Mouse (Mus musculus) forebrain, embryonic 16.5 days (tissue): ENCODE measurements around the gene Gas2l2. TPM values are rescaled to one million over a fixed set of nuclear protein-coding genes. Genes with fewer than 3 reads are reported as not detected.

Experiments
- ATAC-seq: fragments of 200-750 bp; cut with Nextera tagmentation; 2 replicates; pipeline ENCODE4 v1.8.0; 2017; ENCODE audit warnings: mild to moderate bottlenecking, moderate library complexity
- H3K27ac ChIP-seq: fragments of 300-500 bp; sonication (generic); 2 replicates; pipeline ENCODE4 v1.5.1; 2014; ENCODE audit warnings: low read length, control low read depth
- H3K27me3 ChIP-seq: fragments of 300-500 bp; sonication (generic); replicated peaks from 2 replicates; pipeline ENCODE4 v1.6.1; 2014; ENCODE audit warnings: low read length; ENCODE audit not compliant: control insufficient read depth, insufficient read depth
- H3K36me3 ChIP-seq: fragments of 300-500 bp; sonication (generic); 2 replicates; pipeline ENCODE4 v1.6.1; 2014; ENCODE audit not compliant: control insufficient read depth, insufficient read depth
- H3K4me1 ChIP-seq: fragments of 300-500 bp; sonication (generic); replicated peaks from 2 replicates; pipeline ENCODE4 v1.6.1; 2014; ENCODE audit warnings: low read length; ENCODE audit not compliant: control insufficient read depth, insufficient read depth
- H3K4me2 ChIP-seq: fragments of 300-500 bp; sonication (generic); 2 replicates; pipeline ENCODE4 v1.6.1; 2014; ENCODE audit warnings: mild to moderate bottlenecking, low read length, control low read depth
- H3K4me3 ChIP-seq: fragments of 300-500 bp; sonication (generic); replicated peaks from 2 replicates; pipeline ENCODE4 v1.5.1; 2014; ENCODE audit warnings: mild to moderate bottlenecking, low read length, control low read depth
- H3K9ac ChIP-seq: fragments of 300-500 bp; sonication (generic); replicated peaks from 2 replicates; pipeline ENCODE4 v1.6.1; 2014; ENCODE audit warnings: low read depth, low read length, control low read depth
- H3K9me3 ChIP-seq: fragments of 300-500 bp; sonication (generic); 2 replicates; pipeline ENCODE4 v1.6.1; 2016; ENCODE audit warnings: low read length; ENCODE audit not compliant: control insufficient read depth
- WGBS: fragments of 180-500 bp; shearing (Covaris S2); extraction: QIAGEN DNeasy Blood & Tissue Kit; methylation state at CpG from one replicate; pipeline ENCODE4 v1.1.7; 2014; 5-methylcytosine and 5-hydroxymethylcytosine counted together
- polyA plus RNA-seq: library from polyadenylated mRNA; unstranded; fragments of >200 nt; fragmentation: Nextera tagmentation; extraction: Ambion mirVana; gene quantifications from 2 replicates; pipeline ENCODE4 v1.2.1, GENCODE M21; 2015

Gas2l2 gene
- polyA plus RNA-seq, 1 experiment from 2014 or later, result 0.81 TPM

GRCm38 (mm10) chr11:83437377-83437776 lies 8.1 kb upstream of the Gas2l2 start, which contains the start of gene 1700020L24Rik:
TSS of gene 1700020L24Rik (plus strand) at chr11:83437677.
- Histone ChIP-seq H3K9ac (no peak within 1 kb of the TSS), H3K4me1 (0 out of 2 replicates have a peak, but pooled peaks cover 2% of the 10 kb centered on the region), H3K4me2 (no peak within 1 kb of the TSS), H3K27me3 (peaks cover 13% of the 10 kb centered on the region), H3K9me3 (no peaks in the 10 kb centered on the region), H3K36me3 (no peaks in the 10 kb centered on the region), H3K27ac (no peak within 1 kb of the TSS), H3K4me3 (no peak within 1 kb of the TSS)
- ATAC-seq, result no peak
- WGBS, result 90% methylated on average over 1 of the region's 1 CpGs

GRCm38 (mm10) chr11:83432533-83432932 lies 3.3 kb upstream of the Gas2l2 start:
- Histone ChIP-seq H3K4me2 (no peak overlapping the region), H3K27ac (no peak overlapping the region), H3K4me3 (no peak overlapping the region), H3K27me3 (0 out of 2 replicates have a peak, but pooled peaks cover 5% of the 10 kb centered on the region), H3K9ac (no peak overlapping the region), H3K36me3 (no peaks in the 10 kb centered on the region), H3K9me3 (no peaks in the 10 kb centered on the region), H3K4me1 (no peaks in the 10 kb centered on the region)
- ATAC-seq, result no peak
- WGBS, result 80% methylated on average over 2 of the region's 2 CpGs

DNA sequence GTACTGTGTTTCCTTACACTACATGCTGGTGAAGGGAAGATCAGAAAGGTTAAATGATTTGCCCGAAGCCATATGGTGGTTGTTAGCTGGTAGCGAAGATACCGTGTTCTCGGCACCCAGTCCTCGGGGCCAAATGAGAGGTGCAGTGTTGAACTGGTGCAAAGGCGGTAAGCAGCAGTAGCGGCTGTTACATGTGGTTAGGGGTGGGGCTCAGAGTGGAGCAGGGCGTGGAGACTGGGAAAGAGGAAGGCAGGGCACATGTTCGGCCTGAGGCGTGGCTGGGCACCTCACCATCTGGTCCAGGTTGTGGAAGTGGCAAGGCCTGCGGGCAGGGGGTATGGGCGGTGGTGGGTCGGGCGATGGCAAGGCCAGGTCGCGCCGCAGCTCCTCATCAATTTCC lies 2.3 kb downstream of the Gas2l2 start:
- WGBS, result 54% methylated on average over 17 of the region's 17 CpGs
- H3K4me2 ChIP-seq, result peak overlapping the region; percentile 17; the same call in 1 of the 2 replicates

DNA sequence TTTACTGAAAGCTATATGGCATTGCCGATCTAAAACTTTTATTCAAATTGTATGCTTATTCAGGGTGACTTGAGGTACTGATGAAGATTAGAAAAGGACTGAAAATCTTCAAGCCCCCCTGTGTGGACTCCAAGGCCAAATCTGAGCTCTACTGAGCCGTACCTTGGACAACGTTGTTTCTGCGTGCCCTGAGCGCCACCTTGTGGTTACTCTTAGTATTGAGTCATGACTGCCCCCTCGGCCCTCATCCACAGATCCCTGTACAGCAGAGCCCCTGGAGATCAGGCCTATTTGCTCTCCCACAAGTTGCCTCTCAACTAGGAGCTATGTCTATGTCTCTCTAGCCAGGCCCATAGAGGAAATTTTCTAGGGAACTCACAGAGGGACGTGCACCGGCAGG lies 4.6 kb downstream of the Gas2l2 start:
- Histone ChIP-seq H3K9ac (no peak overlapping the region), H3K27ac (no peak overlapping the region), H3K4me2 (no peak overlapping the region), H3K4me1 (no peaks in the 10 kb centered on the region), H3K36me3 (no peaks in the 10 kb centered on the region), H3K27me3 (peaks cover 8% of the 10 kb centered on the region), H3K4me3 (no peak overlapping the region), H3K9me3 (no peaks in the 10 kb centered on the region)
- ATAC-seq, result peak; percentile 81
- 4% methylated on average over 8 of the region's 8 CpGs for WGBS

More for the DNA sequence above, 2.3 kb downstream of the Gas2l2 start:
- Histone ChIP-seq H3K27me3 (0 out of 2 replicates have a peak, but pooled peaks cover 5% of the 10 kb centered on the region), H3K4me1 (no peaks in the 10 kb centered on the region), H3K36me3 (no peaks in the 10 kb centered on the region), H3K27ac (no peak overlapping the region), H3K9me3 (no peaks in the 10 kb centered on the region), H3K9ac (no peak overlapping the region), H3K4me3 (no peak overlapping the region)
- no peak for ATAC-seq

GRCm38 (mm10) chr11:83421305-83421704 lies 8.0 kb downstream of the Gas2l2 start:
- no peak for ATAC-seq
- Histone ChIP-seq H3K4me1 (peaks cover 15% of the 10 kb centered on the region), H3K9ac (no peak overlapping the region), H3K27me3 (peaks cover 14% of the 10 kb centered on the region), H3K36me3 (no peaks in the 10 kb centered on the region), H3K9me3 (no peaks in the 10 kb centered on the region), H3K4me3 (no peak overlapping the region), H3K27ac (no peak overlapping the region), H3K4me2 (no peak overlapping the region)
- WGBS, result 4% methylated on average over 9 of the region's 9 CpGs

DNA sequence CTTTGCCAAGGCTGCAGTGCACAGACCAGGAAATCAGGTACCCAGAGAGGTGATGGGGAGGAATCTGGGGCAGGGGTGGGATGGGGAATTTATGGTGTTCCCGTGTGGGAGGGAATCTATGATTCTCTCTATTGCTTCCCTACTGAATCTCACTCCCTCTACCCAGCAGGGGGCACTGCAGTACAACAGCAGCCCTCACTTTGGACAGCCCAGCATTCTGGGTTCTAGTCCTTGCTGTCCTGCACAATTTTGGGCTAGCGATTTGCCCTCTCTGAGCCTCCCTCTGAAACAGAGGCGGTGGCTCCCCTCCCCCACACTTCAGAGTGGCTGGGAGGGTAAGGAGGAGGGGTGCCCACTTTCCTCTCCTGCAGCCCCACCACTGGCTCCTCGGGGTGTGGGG lies 8.9 kb downstream of the Gas2l2 start:
- H3K4me2 ChIP-seq, result no peak overlapping the region
- 45% methylated on average over 4 of the region's 4 CpGs for WGBS
- H3K4me3 ChIP-seq, result no peak overlapping the region
- no peaks in the 10 kb centered on the region for H3K36me3 ChIP-seq
- H3K9ac ChIP-seq, result no peak overlapping the region
- no peak for ATAC-seq
- no peaks in the 10 kb centered on the region for H3K9me3 ChIP-seq
- H3K4me1 ChIP-seq, result peaks cover 15% of the 10 kb centered on the region
- no peak overlapping the region for H3K27ac ChIP-seq
- H3K27me3 ChIP-seq, result peaks cover 14% of the 10 kb centered on the region

GRCm38 (mm10) chr11:83418566-83418965 lies 10.7 kb downstream of the Gas2l2 start:
- peak; percentile 78 for ATAC-seq
- no peaks in the 10 kb centered on the region for H3K36me3 ChIP-seq
- peak overlapping the region; percentile 30 for H3K4me3 ChIP-seq
- no peaks in the 10 kb centered on the region for H3K9me3 ChIP-seq
- H3K27ac ChIP-seq, result no peak overlapping the region
- 6% methylated on average over 38 of the region's 38 CpGs for WGBS
- peaks cover 14% of the 10 kb centered on the region for H3K27me3 ChIP-seq
- peak overlapping the region; percentile 33 for H3K9ac ChIP-seq
- H3K4me1 ChIP-seq, result peaks cover 15% of the 10 kb centered on the region
- H3K4me2 ChIP-seq, result peak overlapping the region; percentile 53

- peaks cover 14% of the 10 kb centered on the region for H3K27me3 ChIP-seq
Measured at GRCm38 (mm10) chr11:83417708-83418107, 11.5 kb downstream of the Gas2l2 start.

DNA sequence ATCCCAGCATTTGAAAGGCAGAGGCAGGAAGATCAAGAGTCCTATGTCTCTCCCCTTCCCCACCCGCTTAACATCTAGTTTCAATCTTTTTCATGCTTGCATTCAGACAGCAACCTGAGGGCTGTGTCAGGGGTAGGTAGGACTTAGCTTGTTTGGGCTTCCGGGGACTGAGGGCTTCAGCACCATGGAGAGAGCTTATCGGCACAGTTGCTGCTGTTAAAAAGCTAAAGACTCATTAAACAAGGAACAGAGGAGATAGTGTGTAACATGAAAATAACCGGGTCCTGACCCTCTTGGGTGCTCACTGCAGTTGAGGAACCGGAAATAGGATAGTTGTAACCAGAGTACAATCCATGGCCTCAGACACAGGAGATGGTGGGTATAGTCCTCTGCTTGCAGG lies 12.2 kb downstream of the Gas2l2 start:
- Histone ChIP-seq H3K4me2 (no peak overlapping the region), H3K4me1 (peaks cover 15% of the 10 kb centered on the region), H3K9me3 (no peaks in the 10 kb centered on the region), H3K9ac (no peak overlapping the region), H3K4me3 (no peak overlapping the region), H3K36me3 (no peaks in the 10 kb centered on the region), H3K27me3 (peaks cover 14% of the 10 kb centered on the region), H3K27ac (no peak overlapping the region)
- ATAC-seq, result no peak
- WGBS, result 9% methylated on average over 5 of the region's 5 CpGs

More at GRCm38 (mm10) chr11:83417708-83418107, 11.5 kb downstream of the Gas2l2 start:
- Histone ChIP-seq H3K9me3 (no peaks in the 10 kb centered on the region), H3K4me2 (no peak overlapping the region), H3K9ac (no peak overlapping the region), H3K4me1 (peaks cover 15% of the 10 kb centered on the region), H3K4me3 (no peak overlapping the region), H3K27ac (no peak overlapping the region), H3K36me3 (no peaks in the 10 kb centered on the region)
- 69% methylated on average over 7 of the region's 7 CpGs for WGBS
- no peak for ATAC-seq

DNA sequence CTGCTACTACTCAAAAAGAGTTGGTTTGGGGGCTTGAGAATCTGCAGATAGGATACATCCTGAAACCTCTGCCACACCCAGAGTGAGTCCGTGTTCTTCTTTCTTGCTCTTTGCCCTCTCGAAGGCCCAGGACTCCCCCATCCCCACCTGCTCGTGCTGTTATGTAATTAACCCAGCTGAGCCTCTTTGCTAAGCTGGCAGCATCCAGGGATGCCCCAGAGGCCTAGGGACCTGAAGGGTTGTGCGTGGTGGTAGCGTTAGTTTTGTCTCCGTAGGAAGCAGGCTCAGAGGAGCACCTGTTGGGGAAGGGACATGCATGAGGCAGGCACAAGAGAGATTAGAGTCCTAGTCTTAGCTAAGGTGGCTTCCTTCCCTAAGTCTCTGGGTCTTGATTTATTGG lies 18.7 kb downstream of the Gas2l2 start:
- H3K4me3 ChIP-seq, result peak overlapping the region; percentile 82
- H3K9ac ChIP-seq, result peak overlapping the region; percentile 85; the same call in 1 of the 2 replicates
- no peak for ATAC-seq
- H3K27ac ChIP-seq, result no peak overlapping the region
- no peaks in the 10 kb centered on the region for H3K36me3 ChIP-seq
- peak overlapping the region; percentile 85 for H3K4me2 ChIP-seq
- WGBS, result 35% methylated on average over 6 of the region's 6 CpGs
- H3K4me1 ChIP-seq, result peaks cover 19% of the 10 kb centered on the region
- no peaks in the 10 kb centered on the region for H3K27me3 ChIP-seq
- no peaks in the 10 kb centered on the region for H3K9me3 ChIP-seq
